9 mouse cellular contexts compared by ENCODE assay signal in the genomic region with DNA sequence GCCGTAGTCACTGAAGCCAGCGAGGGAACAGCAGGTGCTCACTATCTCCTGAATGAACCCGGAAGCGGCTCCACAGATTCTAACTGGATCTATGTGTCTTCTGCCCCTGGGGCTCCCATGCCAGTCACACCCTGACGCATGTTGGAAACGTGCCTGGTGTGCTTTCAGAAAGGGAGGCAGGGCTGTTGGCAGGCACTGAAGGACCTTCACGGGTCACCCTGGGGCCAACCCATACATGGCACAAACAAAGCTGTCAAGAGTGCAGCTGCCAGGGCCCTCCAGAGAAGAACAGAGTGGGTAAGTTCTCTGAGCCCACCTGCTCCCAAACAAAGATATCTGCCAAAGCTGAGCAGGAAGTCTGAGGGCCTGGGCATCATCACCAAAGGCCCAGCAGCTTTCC. TPM values are rescaled to one million over a fixed set of nuclear protein-coding genes. Genes with fewer than 3 reads are reported as not detected.
DNase-seq lines count a peak whose midpoint lies in the region; ATAC-seq and TF ChIP-seq lines count a peak whose summit lies in the region.
"Had no signal": no experiment of that assay in that cellular context is flagged by ENCODE, and none has a peak within 500 bp of the region (broad histone marks: within the 10 kb centered on the region; RNA-seq: fewer than 3 reads in every experiment).

No protein-coding gene starts in this region.

- H3K4me2 ChIP-seq in midbrain, embryonic 13.5 days (replicated peaks), result no peak overlapping the region
- no peak overlapping the region for H3K4me2 ChIP-seq in midbrain, embryonic 16.5 days (ENCODE audit: low read length)
- H3K4me2 ChIP-seq in forebrain, embryonic 16.5 days (ENCODE audit: low read length), result no peak overlapping the region
- H3K4me2 ChIP-seq in hindbrain, embryonic 16.5 days (ENCODE audit: low read length), result no peak overlapping the region

- ATAC-seq in midbrain, embryonic 13.5 days, result peak; percentile 18; the same call in 1 of the 2 replicates
- ATAC-seq in midbrain, embryonic 16.5 days, result no peak
- peak; percentile 71 for ATAC-seq in forebrain, embryonic 16.5 days
- peak; percentile 65; the same call in 1 of the 2 replicates for ATAC-seq in hindbrain, embryonic 16.5 days
- ATAC-seq in megakaryocyte, adult 5-6 weeks (ENCODE audit: poor library complexity, severe bottlenecking), result no peak

- no peak for TF ChIP-seq POLR2A in small intestine, adult 2 months (IDR thresholded peaks at IDR 0.05; ENCODE audit: low read depth, low read length)

- peaks cover 10% of the 10 kb centered on the region for H3K4me1 ChIP-seq in midbrain, embryonic 13.5 days (replicated peaks)
- H3K4me1 ChIP-seq in midbrain, embryonic 16.5 days (ENCODE audit: control insufficient read depth, insufficient read depth, low read length), result no peaks in the 10 kb centered on the region
- peaks cover 21% of the 10 kb centered on the region for H3K4me1 ChIP-seq in forebrain, embryonic 16.5 days (replicated peaks; ENCODE audit: control insufficient read depth, insufficient read depth, low read length)
- H3K4me1 ChIP-seq in hindbrain, embryonic 16.5 days (ENCODE audit: control insufficient read depth, insufficient read depth, low read depth, low read length), result peaks cover 4% of the 10 kb centered on the region
- peaks cover 21% of the 10 kb centered on the region; the same call in 1 of the 2 replicates for H3K4me1 ChIP-seq in small intestine, adult 2 months (ENCODE audit: control insufficient read depth, insufficient read depth, insufficient read length, low read length)

- no peak overlapping the region for H3K9ac ChIP-seq in midbrain, embryonic 13.5 days (replicated peaks)
- H3K9ac ChIP-seq in midbrain, embryonic 16.5 days (ENCODE audit: low read depth, low read length), result no peak overlapping the region
- no peak overlapping the region for H3K9ac ChIP-seq in forebrain, embryonic 16.5 days (replicated peaks; ENCODE audit: low read depth, low read length)
- no peak overlapping the region for H3K9ac ChIP-seq in hindbrain, embryonic 16.5 days (ENCODE audit: low read depth, low read length)
- H3K9ac ChIP-seq: liver, embryonic 14.5 days had no signal

- no peaks in the 10 kb centered on the region for H3K9me3 ChIP-seq in midbrain, embryonic 13.5 days
- H3K9me3 ChIP-seq in midbrain, embryonic 16.5 days (replicated peaks; ENCODE audit: control insufficient read depth, low read length, poor library complexity, severe bottlenecking), result no peaks in the 10 kb centered on the region
- H3K9me3 ChIP-seq in forebrain, embryonic 16.5 days (ENCODE audit: control insufficient read depth, low read length), result no peaks in the 10 kb centered on the region
- H3K9me3 ChIP-seq in hindbrain, embryonic 16.5 days (ENCODE audit: control insufficient read depth, low read length), result no peaks in the 10 kb centered on the region

- no peak overlapping the region for H3K4me3 ChIP-seq in midbrain, embryonic 13.5 days (replicated peaks)
- H3K4me3 ChIP-seq in midbrain, embryonic 16.5 days (ENCODE audit: low read depth, low read length), result no peak overlapping the region
- H3K4me3 ChIP-seq in forebrain, embryonic 16.5 days (replicated peaks; ENCODE audit: low read length), result no peak overlapping the region
- no peak overlapping the region for H3K4me3 ChIP-seq in hindbrain, embryonic 16.5 days (ENCODE audit: low read length)
- H3K4me3 ChIP-seq in small intestine, adult 2 months (ENCODE audit: low read depth, low read length), result peak overlapping the region; percentile 53
- H3K4me3 ChIP-seq in left cerebral cortex, adult 2 months, result no peak overlapping the region

- no peak for TF ChIP-seq CTCF in small intestine, adult 2 months (IDR thresholded peaks at IDR 0.05; ENCODE audit: extremely low read depth, insufficient read length, insufficient replicate concordance, low read depth, low read length)
- TF ChIP-seq CTCF in left cerebral cortex, adult 2 months (IDR thresholded peaks at IDR 0.05), result no peak

- DNase-seq in right cerebral cortex, adult 2 months (ENCODE audit: low spot score in 2 of 2), result no peak
- no peak for DNase-seq in left cerebral cortex, adult 2 months (ENCODE audit: extremely low spot score in 1 of 2, low spot score in 2 of 2)

- no peak overlapping the region for H3K27ac ChIP-seq in midbrain, embryonic 13.5 days
- no peak overlapping the region for H3K27ac ChIP-seq in midbrain, embryonic 16.5 days (ENCODE audit: low read length)
- H3K27ac ChIP-seq in forebrain, embryonic 16.5 days (ENCODE audit: low read length), result no peak overlapping the region
- no peak overlapping the region for H3K27ac ChIP-seq in hindbrain, embryonic 16.5 days (ENCODE audit: low read depth, low read length)
- H3K27ac ChIP-seq in small intestine, adult 2 months (ENCODE audit: insufficient read depth, low read depth, low read length), result peak overlapping the region; percentile 84
- H3K27ac ChIP-seq in left cerebral cortex, adult 2 months, result no peak overlapping the region
- H3K27ac ChIP-seq: liver, embryonic 14.5 days had no signal

- WGBS in midbrain, embryonic 13.5 days, result 73% methylated on average over 7 of the region's 7 CpGs
- 57% methylated on average over 7 of the region's 7 CpGs for WGBS in midbrain, embryonic 16.5 days
- WGBS in forebrain, embryonic 16.5 days, result 34% methylated on average over 7 of the region's 7 CpGs
- WGBS in hindbrain, embryonic 16.5 days, result 47% methylated on average over 7 of the region's 7 CpGs
- WGBS in small intestine, adult 2 months, result 26% methylated on average over 7 of the region's 7 CpGs

- H3K27me3 ChIP-seq in midbrain, embryonic 13.5 days, result peaks cover 11% of the 10 kb centered on the region
- H3K27me3 ChIP-seq in midbrain, embryonic 16.5 days (ENCODE audit: control insufficient read depth, insufficient read depth, low read depth, low read length), result no peaks in the 10 kb centered on the region
- H3K27me3 ChIP-seq in forebrain, embryonic 16.5 days (replicated peaks; ENCODE audit: control insufficient read depth, insufficient read depth, low read length), result no peaks in the 10 kb centered on the region
- H3K27me3 ChIP-seq in hindbrain, embryonic 16.5 days (replicated peaks; ENCODE audit: control insufficient read depth, insufficient read depth, low read length), result no peaks in the 10 kb centered on the region
- no peaks in the 10 kb centered on the region for H3K27me3 ChIP-seq in small intestine, adult 2 months (ENCODE audit: control insufficient read depth, insufficient read depth, low read length)

- intact Hi-C loops in left cerebral cortex, adult 2 months (cut with DNase I), result no loop called here

- H3K36me3 ChIP-seq in midbrain, embryonic 13.5 days, result no peaks in the 10 kb centered on the region
- no peaks in the 10 kb centered on the region for H3K36me3 ChIP-seq in midbrain, embryonic 16.5 days (ENCODE audit: control insufficient read depth, insufficient read depth, low read length)
- no peaks in the 10 kb centered on the region for H3K36me3 ChIP-seq in forebrain, embryonic 16.5 days (ENCODE audit: control insufficient read depth, insufficient read depth)
- H3K36me3 ChIP-seq in hindbrain, embryonic 16.5 days (ENCODE audit: control insufficient read depth, insufficient read depth, low read length), result no peaks in the 10 kb centered on the region
- H3K36me3 ChIP-seq in small intestine, adult 2 months (ENCODE audit: control insufficient read depth, insufficient read depth, low read length), result peaks cover 4% of the 10 kb centered on the region; the same call in 1 of the 2 replicates

RNA-seq across cellular contexts. Expression of gene Rab17, which starts 1.9 kb away (rescaled TPM):
- polyA plus RNA-seq in midbrain, embryonic 13.5 days (2015; fragmentation: Nextera tagmentation; extraction: Ambion mirVana), result 0.23 TPM in 1 of 2 replicates, not detected in the other
- polyA plus RNA-seq in midbrain, embryonic 16.5 days (2015; fragmentation: Nextera tagmentation; extraction: Ambion mirVana), result 0.17 and 0.19 TPM in 2 replicates
- 0.27 and 0.43 TPM in 2 replicates for polyA plus RNA-seq in forebrain, embryonic 16.5 days (2015; fragmentation: Nextera tagmentation; extraction: Ambion mirVana)
- 0.36 TPM in 1 of 2 replicates, not detected in the other for polyA plus RNA-seq in hindbrain, embryonic 16.5 days (2015; fragmentation: Nextera tagmentation; extraction: Ambion mirVana)
- polyA plus RNA-seq in small intestine, adult 2 months (2012; rRNA removed), result 16.3 and 42.5 TPM in 2 replicates
- not detected in 2 replicates for total RNA-seq in megakaryocyte, adult 5-6 weeks (2015)
- not detected in 2 replicates for total RNA-seq in megakaryocyte, adult 5-6 weeks (2017)
- total RNA-seq in left cerebral cortex, adult 2 months (2021), result under 1 TPM in 1 of 2 experiments, not detected in 1; 0.23 TPM

RNA-seq across cellular contexts. Expression of gene Prlh, which starts 14.7 kb away (rescaled TPM):
- polyA plus RNA-seq in midbrain, embryonic 13.5 days (2015; fragmentation: Nextera tagmentation; extraction: Ambion mirVana), result not detected in 2 replicates
- not detected in 2 replicates for polyA plus RNA-seq in midbrain, embryonic 16.5 days (2015; fragmentation: Nextera tagmentation; extraction: Ambion mirVana)
- not detected in 2 replicates for polyA plus RNA-seq in forebrain, embryonic 16.5 days (2015; fragmentation: Nextera tagmentation; extraction: Ambion mirVana)
- polyA plus RNA-seq in hindbrain, embryonic 16.5 days (2015; fragmentation: Nextera tagmentation; extraction: Ambion mirVana), result not detected in 2 replicates
- polyA plus RNA-seq in small intestine, adult 2 months (2012; rRNA removed), result not detected in 2 replicates
- not detected in 2 replicates for total RNA-seq in megakaryocyte, adult 5-6 weeks (2015)
- not detected in 2 replicates for total RNA-seq in megakaryocyte, adult 5-6 weeks (2017)
- total RNA-seq in left cerebral cortex, adult 2 months (2021), result not detected
- polyA plus RNA-seq: liver, embryonic 14.5 days had no signal

RNA-seq across cellular contexts. Expression of gene Lrrfip1, which starts 31.0 kb away (rescaled TPM):
- 23.0 and 23.6 TPM in 2 replicates for polyA plus RNA-seq in midbrain, embryonic 13.5 days (2015; fragmentation: Nextera tagmentation; extraction: Ambion mirVana)
- 42.7 and 44.4 TPM in 2 replicates for polyA plus RNA-seq in midbrain, embryonic 16.5 days (2015; fragmentation: Nextera tagmentation; extraction: Ambion mirVana)
- polyA plus RNA-seq in forebrain, embryonic 16.5 days (2015; fragmentation: Nextera tagmentation; extraction: Ambion mirVana), result 45.3 and 48.5 TPM in 2 replicates
- 40.9 and 43.3 TPM in 2 replicates for polyA plus RNA-seq in hindbrain, embryonic 16.5 days (2015; fragmentation: Nextera tagmentation; extraction: Ambion mirVana)
- polyA plus RNA-seq in small intestine, adult 2 months (2012; rRNA removed), result 6.3 and 9.5 TPM in 2 replicates
- 123 and 128 TPM in 2 replicates for total RNA-seq in megakaryocyte, adult 5-6 weeks (2015)
- total RNA-seq in megakaryocyte, adult 5-6 weeks (2017), result 228 and 254 TPM in 2 replicates
- total RNA-seq in left cerebral cortex, adult 2 months (2021), result 10 to 100 TPM; 71.4 to 75.1 TPM

RNA-seq across cellular contexts. Expression of gene Mlph, which starts 52.7 kb away (rescaled TPM):
- 0.06 and 0.13 TPM in 2 replicates for polyA plus RNA-seq in midbrain, embryonic 13.5 days (2015; fragmentation: Nextera tagmentation; extraction: Ambion mirVana)
- 0.09 and 0.29 TPM in 2 replicates for polyA plus RNA-seq in midbrain, embryonic 16.5 days (2015; fragmentation: Nextera tagmentation; extraction: Ambion mirVana)
- 0.19 and 0.58 TPM in 2 replicates for polyA plus RNA-seq in forebrain, embryonic 16.5 days (2015; fragmentation: Nextera tagmentation; extraction: Ambion mirVana)
- polyA plus RNA-seq in hindbrain, embryonic 16.5 days (2015; fragmentation: Nextera tagmentation; extraction: Ambion mirVana), result 0.14 and 0.18 TPM in 2 replicates
- polyA plus RNA-seq in small intestine, adult 2 months (2012; rRNA removed), result 17.6 and 25.8 TPM in 2 replicates
- total RNA-seq in megakaryocyte, adult 5-6 weeks (2015), result not detected in 2 replicates
- total RNA-seq in megakaryocyte, adult 5-6 weeks (2017), result not detected in 2 replicates
- total RNA-seq in left cerebral cortex, adult 2 months (2021), result 1 to 10 TPM in 1 of 2 experiments, under 1 TPM in 1; 0.84 to 1.3 TPM

Comparison
In these comparisons a context has a peak if more than half of its experiments do, and no peak if none do; other contexts are left out.
1. ATAC-seq: peak in midbrain, embryonic 13.5 days (single experiment), forebrain, embryonic 16.5 days (single experiment) and hindbrain, embryonic 16.5 days (single experiment); none in midbrain, embryonic 16.5 days (single experiment) and megakaryocyte, adult 5-6 weeks (single experiment).
2. RNA of gene Rab17, which starts 1.9 kb away (polyA plus RNA-seq): 16.3 to 42.5 TPM in small intestine, adult 2 months; 0.36 TPM in hindbrain, embryonic 16.5 days, 0.27 to 0.43 TPM in forebrain, embryonic 16.5 days, 0.17 to 0.19 TPM in midbrain, embryonic 16.5 days and 0.23 TPM in midbrain, embryonic 13.5 days; every median in the first group is over 10 times any median in the second.